Mouse (Mus musculus): Measurements from ENCODE around the gene Cpt1c. TPM values are rescaled to one million over a fixed set of nuclear protein-coding genes. Genes with fewer than 3 reads are reported as not detected.

Gene Cpt1c
- 12.5 and 13.7 TPM in 2 replicates for polyA plus RNA-seq (2012; ENCODE audit: low replicate concordance)

DNA sequence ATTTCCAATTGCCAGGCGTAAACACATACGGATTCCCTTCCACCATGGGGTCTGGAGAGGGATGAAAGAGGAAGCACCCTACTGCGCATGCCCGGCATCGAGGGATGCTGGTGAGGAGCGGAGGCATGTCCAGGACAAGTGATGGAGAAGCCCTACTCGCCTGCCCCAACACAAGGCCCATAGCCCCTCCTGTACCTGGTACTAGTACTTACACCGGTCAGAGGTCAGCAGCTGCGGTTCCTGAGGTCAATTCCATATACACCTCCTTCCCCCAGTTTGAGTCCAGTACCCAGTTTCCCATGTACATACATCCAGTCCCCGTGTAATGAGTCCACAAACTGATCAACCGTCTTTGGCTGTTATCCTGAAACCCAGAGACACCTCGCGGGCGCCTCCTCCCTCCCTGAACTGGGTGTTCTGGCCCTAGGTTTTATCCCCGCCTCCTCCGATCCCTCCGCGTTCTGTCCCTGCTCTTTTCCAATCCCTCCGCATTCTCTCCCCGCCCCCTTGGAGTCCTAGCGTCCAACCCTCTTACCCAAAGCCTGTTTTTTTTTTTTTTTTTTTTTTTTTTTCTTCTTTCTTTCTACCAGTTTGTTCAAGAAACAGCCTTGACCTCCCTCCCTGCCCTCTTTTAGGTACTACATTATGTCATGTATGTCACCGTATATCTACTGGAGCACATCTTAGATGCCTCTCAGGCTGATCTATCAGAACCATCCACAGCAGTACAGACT lies at the start of gene Cpt1c:
Cpt1c (minus strand) TSS at position 469 of the 734 bp plus-strand sequence.

GRCm38 (mm10) chr7:45017242-45018061 lies 42.8 kb upstream of the Cpt1c start, which contains the start of gene Rras:
Gene Rras (plus strand): TSS chr7:45017961.

GRCm38 (mm10) chr7:45015957-45016612 lies 41.4 kb upstream of the Cpt1c start, which contains the start of gene Scaf1:
Gene Scaf1 (minus strand): TSS chr7:45016363.

GRCm38 (mm10) chr7:44998501-44998955 lies 23.9 kb upstream of the Cpt1c start, which contains the start of gene Bcl2l12:
Gene Bcl2l12 (minus strand): TSS chr7:44998712.

DNA sequence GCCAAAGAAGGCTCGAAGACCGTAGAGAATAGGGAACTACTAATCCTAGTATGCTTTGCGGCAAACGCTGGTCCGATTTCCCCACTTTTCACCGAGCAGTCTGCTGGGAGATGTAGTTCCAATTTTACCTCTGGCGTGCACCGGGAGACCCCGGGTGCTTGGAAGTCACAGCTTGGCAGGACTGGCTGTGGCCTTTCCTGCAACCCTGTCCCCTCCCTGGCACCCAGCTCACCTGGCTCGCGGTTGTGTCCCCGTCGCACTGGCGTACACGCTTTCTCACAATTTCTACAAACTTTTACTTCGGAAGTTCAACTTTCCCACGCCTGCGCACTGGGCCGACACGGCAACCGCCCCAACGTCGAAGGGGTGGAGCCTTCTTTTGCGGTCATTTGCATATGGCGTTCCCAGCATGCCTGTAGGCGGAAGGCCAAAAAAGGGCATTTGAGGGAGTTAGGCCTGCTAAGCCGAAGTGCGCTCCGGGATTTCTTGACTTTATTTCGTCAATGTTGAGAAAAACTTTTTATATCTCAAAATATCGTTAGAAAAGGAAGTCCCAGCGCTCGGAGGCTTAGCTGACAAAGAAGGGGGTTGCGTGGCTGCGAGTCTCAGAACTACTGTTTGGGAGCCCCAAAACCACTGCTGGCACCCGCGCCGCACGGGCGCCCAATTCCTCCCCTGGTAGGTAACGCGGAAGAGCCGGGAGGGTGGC lies 22.7 kb upstream of the Cpt1c start, which contains the start of gene Irf3:
Irf3 (plus strand) TSS at position 418 of the 709 bp plus-strand sequence.

GRCm38 (mm10) chr7:44986192-44986878 lies 11.7 kb upstream of the Cpt1c start, which contains the start of gene Prmt1:
Gene Prmt1 (minus strand): TSS chr7:44986568.

DNA sequence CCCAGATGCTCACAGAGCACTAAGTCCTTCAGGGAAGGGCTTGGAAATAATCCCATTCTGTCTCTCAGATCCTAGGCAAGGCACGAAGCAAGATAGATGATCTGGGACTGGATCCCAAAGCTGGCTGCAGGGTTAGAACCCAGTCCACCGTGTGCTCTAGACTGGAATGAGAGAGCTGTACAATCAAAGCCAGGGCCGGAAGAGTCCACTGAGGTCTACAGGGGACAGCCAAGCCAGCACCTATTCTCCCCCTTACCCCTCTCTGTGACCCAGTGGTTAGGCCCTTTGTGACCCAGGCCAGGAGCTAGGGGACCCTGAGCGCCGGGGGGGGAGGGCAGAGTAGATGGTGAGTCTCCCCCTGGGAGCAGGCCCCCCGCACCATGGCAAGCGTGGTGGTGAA lies 31.7 kb downstream of the Cpt1c start, which contains the start of gene Tsks:
Tsks (plus strand) TSS at position 301 of the 400 bp plus-strand sequence.

DNA sequence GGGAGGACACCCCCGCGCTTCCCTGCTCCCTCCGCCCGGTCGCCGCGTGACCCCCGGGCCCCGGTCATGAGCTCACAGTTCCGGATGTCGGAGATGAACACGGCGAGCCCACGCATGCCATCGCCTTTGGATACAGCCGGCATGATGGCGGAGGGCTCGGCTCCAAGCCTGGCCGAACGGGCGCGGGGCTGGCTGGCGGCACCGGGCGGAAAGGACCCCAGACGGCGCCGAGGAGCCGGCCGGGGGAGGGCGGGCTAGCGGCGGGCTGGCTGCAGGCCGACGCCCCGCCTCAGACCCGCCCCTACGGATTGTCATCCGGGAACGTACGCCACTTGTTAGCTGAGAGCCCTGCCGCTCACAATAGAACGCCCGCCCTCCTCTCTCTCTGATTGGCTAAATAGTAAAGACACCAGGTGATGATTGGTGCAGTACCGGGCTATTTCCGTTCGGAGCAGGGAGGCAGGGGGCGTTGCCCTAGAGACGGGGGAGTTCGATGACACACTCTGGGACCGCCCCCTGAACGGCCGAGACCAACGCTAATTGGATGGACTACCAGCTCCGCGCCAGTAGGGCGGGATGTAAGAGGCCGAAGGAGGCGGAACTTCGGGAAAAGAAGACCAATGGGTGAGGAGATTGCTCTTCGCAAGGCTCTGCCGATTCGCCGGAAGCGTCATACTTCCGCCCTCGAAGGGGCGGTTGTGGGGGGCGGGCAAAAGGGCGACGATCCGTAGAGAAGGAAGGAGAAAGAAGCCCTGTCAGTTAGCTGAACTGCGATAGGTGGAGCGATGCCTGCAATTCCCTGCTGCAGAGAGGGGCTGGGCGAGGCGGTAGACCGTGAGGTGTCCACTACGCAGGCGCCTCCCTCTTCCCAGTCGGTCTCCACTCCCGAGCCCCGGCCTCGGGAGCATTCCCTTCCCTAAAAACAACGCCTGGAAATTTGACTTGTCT lies 45.2 kb downstream of the Cpt1c start, which contains the start of gene Ap2a1:
Ap2a1 (minus strand) TSS at position 293 of the 948 bp plus-strand sequence.

Other genes starting within 250 kb of the Cpt1c start
- 56.2 and 60.7 TPM in 2 replicates for gene Vrk3, start 226.4 kb downstream of the Cpt1c start, polyA plus RNA-seq (2012; ENCODE audit: low replicate concordance)
- 0.19 TPM in 1 of 2 replicates, not detected in the other for gene Zfp473, start 223.8 kb downstream of the Cpt1c start, polyA plus RNA-seq (2012; ENCODE audit: low replicate concordance)
- gene Nup62, start 158.8 kb downstream of the Cpt1c start, polyA plus RNA-seq (2012; ENCODE audit: low replicate concordance): 34.9 and 262 TPM in 2 replicates
- 32.0 and 50.1 TPM in 2 replicates for gene Il4i1, start 158.5 kb downstream of the Cpt1c start, polyA plus RNA-seq (2012; ENCODE audit: low replicate concordance)
- 316 and 493 TPM in 2 replicates for gene Atf5, start 158.2 kb downstream of the Cpt1c start, polyA plus RNA-seq (2012; ENCODE audit: low replicate concordance)
- 700 and 1,277 TPM in 2 replicates for gene Akt1s1, start 125.9 kb downstream of the Cpt1c start, polyA plus RNA-seq (2012; ENCODE audit: low replicate concordance)
- gene Tbc1d17, start 125.8 kb downstream of the Cpt1c start, polyA plus RNA-seq (2012; ENCODE audit: low replicate concordance): 84.2 and 127 TPM in 2 replicates
- gene Pnkp, start 117.7 kb downstream of the Cpt1c start, polyA plus RNA-seq (2012; ENCODE audit: low replicate concordance): 44.0 and 47.7 TPM in 2 replicates
- 43.6 and 56.8 TPM in 2 replicates for gene Ptov1, start 105.1 kb downstream of the Cpt1c start, polyA plus RNA-seq (2012; ENCODE audit: low replicate concordance)
- 556 and 706 TPM in 2 replicates for gene Med25, start 82.1 kb downstream of the Cpt1c start, polyA plus RNA-seq (2012; ENCODE audit: low replicate concordance)
- gene Fuz, start 78.8 kb downstream of the Cpt1c start, polyA plus RNA-seq (2012; ENCODE audit: low replicate concordance): 65.8 and 103 TPM in 2 replicates
- gene Ap2a1, start 45.4 kb downstream of the Cpt1c start, polyA plus RNA-seq (2012; ENCODE audit: low replicate concordance): 202 and 215 TPM in 2 replicates
- gene Tsks, start 31.6 kb downstream of the Cpt1c start, polyA plus RNA-seq (2012; ENCODE audit: low replicate concordance): 0.42 TPM in 1 of 2 replicates, not detected in the other
- 27.7 and 67.9 TPM in 2 replicates for gene Prmt1, start 11.7 kb upstream of the Cpt1c start, polyA plus RNA-seq (2012; ENCODE audit: low replicate concordance)
- 87.3 and 130 TPM in 2 replicates for gene Irf3, start 22.8 kb upstream of the Cpt1c start, polyA plus RNA-seq (2012; ENCODE audit: low replicate concordance)
- gene Bcl2l12, start 23.9 kb upstream of the Cpt1c start, polyA plus RNA-seq (2012; ENCODE audit: low replicate concordance): 87.8 and 102 TPM in 2 replicates
- gene Scaf1, start 41.5 kb upstream of the Cpt1c start, polyA plus RNA-seq (2012; ENCODE audit: low replicate concordance): 217 and 410 TPM in 2 replicates
- 5.5 and 13.5 TPM in 2 replicates for gene Rras, start 43.1 kb upstream of the Cpt1c start, polyA plus RNA-seq (2012; ENCODE audit: low replicate concordance)
- gene Prr12, start 78.0 kb upstream of the Cpt1c start, polyA plus RNA-seq (2012; ENCODE audit: low replicate concordance): 79.4 and 112 TPM in 2 replicates
- 116 and 136 TPM in 2 replicates for gene Nosip, start 87.6 kb upstream of the Cpt1c start, polyA plus RNA-seq (2012; ENCODE audit: low replicate concordance)
- 37.4 and 43.1 TPM in 2 replicates for gene Prrg2, start 87.8 kb upstream of the Cpt1c start, polyA plus RNA-seq (2012; ENCODE audit: low replicate concordance)
- 46.7 and 64.8 TPM in 2 replicates for gene Rcn3, start 117.4 kb upstream of the Cpt1c start, polyA plus RNA-seq (2012; ENCODE audit: low replicate concordance)
- 110 and 181 TPM in 2 replicates for gene Fcgrt, start 129.0 kb upstream of the Cpt1c start, polyA plus RNA-seq (2012; ENCODE audit: low replicate concordance)
- gene Rps11, start 149.6 kb upstream of the Cpt1c start, polyA plus RNA-seq (2012; ENCODE audit: low replicate concordance): 30.5 and 135 TPM in 2 replicates
- 3,721 and 5,411 TPM in 2 replicates for gene Rpl13a, start 153.9 kb upstream of the Cpt1c start, polyA plus RNA-seq (2012; ENCODE audit: low replicate concordance)
- gene Gm45713, start 161.4 kb upstream of the Cpt1c start, polyA plus RNA-seq (2012; ENCODE audit: low replicate concordance): 0.19 and 1.7 TPM in 2 replicates
- 27.9 and 74.5 TPM in 2 replicates for gene Flt3l, start 161.6 kb upstream of the Cpt1c start, polyA plus RNA-seq (2012; ENCODE audit: low replicate concordance)
- 30.9 and 48.1 TPM in 2 replicates for gene Pih1d1, start 179.5 kb upstream of the Cpt1c start, polyA plus RNA-seq (2012; ENCODE audit: low replicate concordance)
- gene Aldh16a1, start 179.7 kb upstream of the Cpt1c start, polyA plus RNA-seq (2012; ENCODE audit: low replicate concordance): 59.4 and 89.2 TPM in 2 replicates
- 0.08 and 0.46 TPM in 2 replicates for gene Slc17a7, start 189.1 kb upstream of the Cpt1c start, polyA plus RNA-seq (2012; ENCODE audit: low replicate concordance)
- 0.24 and 4.6 TPM in 2 replicates for gene Gfy, start 204.7 kb upstream of the Cpt1c start, polyA plus RNA-seq (2012; ENCODE audit: low replicate concordance)
- not detected in 2 replicates for gene Pth2, start 206.1 kb upstream of the Cpt1c start, polyA plus RNA-seq (2012; ENCODE audit: low replicate concordance)
- gene Ccdc155, start 230.0 kb upstream of the Cpt1c start, polyA plus RNA-seq (2012; ENCODE audit: low replicate concordance): 1.1 and 1.2 TPM in 2 replicates
- 46.7 and 92.2 TPM in 2 replicates for gene Dkkl1, start 237.3 kb upstream of the Cpt1c start, polyA plus RNA-seq (2012; ENCODE audit: low replicate concordance)
- 1.1 and 1.3 TPM in 2 replicates for gene Tead2, start 240.9 kb upstream of the Cpt1c start, polyA plus RNA-seq (2012; ENCODE audit: low replicate concordance)